Mouse (Mus musculus): ENCODE data around the gene D330020A13Rik. TPM values are rescaled to one million over a fixed set of nuclear protein-coding genes. Genes with fewer than 3 reads are reported as not detected.

Gene D330020A13Rik
- total and polyA plus RNA-seq, 3 experiments, result not detected

Other genes starting within 250 kb of the D330020A13Rik start
- not detected in 2 replicates for gene Ninj2, start 201.0 kb upstream of the D330020A13Rik start, total RNA-seq (2012; rRNA removed)
- under 1 TPM in 1 of 2 experiments, not detected in 1; 0.08 TPM for gene Ninj2, start 201.0 kb upstream of the D330020A13Rik start, polyA plus RNA-seq (2012; ENCODE audit: insufficient read depth in 1 of 2, insufficient read length in 2 of 2, low read depth in 1 of 2, low replicate concordance in 2 of 2, missing spikeins in 1 of 2)
- gene B4galnt3, start 195 bp downstream of the D330020A13Rik start, total RNA-seq (2012; rRNA removed), result 0.78 and 1.5 TPM in 2 replicates
- 1 to 10 TPM in 1 of 2 experiments, not detected in 1; 1.3 TPM for gene B4galnt3, start 195 bp downstream of the D330020A13Rik start, polyA plus RNA-seq (2012; ENCODE audit: insufficient read depth in 1 of 2, insufficient read length in 2 of 2, low read depth in 1 of 2, low replicate concordance in 2 of 2, missing spikeins in 1 of 2)
- 45.7 and 51.7 TPM in 2 replicates for gene Kdm5a, start 69.8 kb downstream of the D330020A13Rik start, total RNA-seq (2012; rRNA removed)
- 100 to 1,000 TPM; 121 to 303 TPM for gene Kdm5a, start 69.8 kb downstream of the D330020A13Rik start, polyA plus RNA-seq (2012; ENCODE audit: insufficient read depth in 1 of 2, insufficient read length in 2 of 2, low read depth in 1 of 2, low replicate concordance in 2 of 2, missing spikeins in 1 of 2)
- gene Ccdc77, start 70.0 kb downstream of the D330020A13Rik start, total RNA-seq (2012; rRNA removed), result 14.4 and 16.6 TPM in 2 replicates
- 10 to 100 TPM in 1 of 2 experiments, not detected in 1; 17.9 TPM for gene Ccdc77, start 70.0 kb downstream of the D330020A13Rik start, polyA plus RNA-seq (2012; ENCODE audit: insufficient read depth in 1 of 2, insufficient read length in 2 of 2, low read depth in 1 of 2, low replicate concordance in 2 of 2, missing spikeins in 1 of 2)
- 18.0 and 19.5 TPM in 2 replicates for gene Il17ra, start 168.9 kb downstream of the D330020A13Rik start, total RNA-seq (2012; rRNA removed)
- 10 to 100 TPM in 1 of 2 experiments, not detected in 1; 43.3 TPM for gene Il17ra, start 168.9 kb downstream of the D330020A13Rik start, polyA plus RNA-seq (2012; ENCODE audit: insufficient read depth in 1 of 2, insufficient read length in 2 of 2, low read depth in 1 of 2, low replicate concordance in 2 of 2, missing spikeins in 1 of 2)
- gene Tmem121b, start 199.4 kb downstream of the D330020A13Rik start, total RNA-seq (2012; rRNA removed), result not detected in 2 replicates
- gene Tmem121b, start 199.4 kb downstream of the D330020A13Rik start, polyA plus RNA-seq (2012; ENCODE audit: insufficient read depth in 1 of 2, insufficient read length in 2 of 2, low read depth in 1 of 2, low replicate concordance in 2 of 2, missing spikeins in 1 of 2), result under 1 TPM in 1 of 2 experiments, not detected in 1; 0.18 TPM
- gene Hdhd5, start 237.0 kb downstream of the D330020A13Rik start, total RNA-seq (2012; rRNA removed), result 17.4 and 19.9 TPM in 2 replicates
- gene Hdhd5, start 237.0 kb downstream of the D330020A13Rik start, polyA plus RNA-seq (2012; ENCODE audit: insufficient read depth in 1 of 2, insufficient read length in 2 of 2, low read depth in 1 of 2, low replicate concordance in 2 of 2, missing spikeins in 1 of 2), result 10 to 100 TPM in 1 of 2 experiments, not detected in 1; 17.8 TPM

Measured in MEL (cell line).